Mouse (Mus musculus): ENCODE results near the gene Hcn2. TPM values are rescaled to one million over a fixed set of nuclear protein-coding genes. Genes with fewer than 3 reads are reported as not detected.

Hcn2 gene
- polyA plus RNA-seq, 1 experiment from 2014 or later, result 0.10 TPM

DNA sequence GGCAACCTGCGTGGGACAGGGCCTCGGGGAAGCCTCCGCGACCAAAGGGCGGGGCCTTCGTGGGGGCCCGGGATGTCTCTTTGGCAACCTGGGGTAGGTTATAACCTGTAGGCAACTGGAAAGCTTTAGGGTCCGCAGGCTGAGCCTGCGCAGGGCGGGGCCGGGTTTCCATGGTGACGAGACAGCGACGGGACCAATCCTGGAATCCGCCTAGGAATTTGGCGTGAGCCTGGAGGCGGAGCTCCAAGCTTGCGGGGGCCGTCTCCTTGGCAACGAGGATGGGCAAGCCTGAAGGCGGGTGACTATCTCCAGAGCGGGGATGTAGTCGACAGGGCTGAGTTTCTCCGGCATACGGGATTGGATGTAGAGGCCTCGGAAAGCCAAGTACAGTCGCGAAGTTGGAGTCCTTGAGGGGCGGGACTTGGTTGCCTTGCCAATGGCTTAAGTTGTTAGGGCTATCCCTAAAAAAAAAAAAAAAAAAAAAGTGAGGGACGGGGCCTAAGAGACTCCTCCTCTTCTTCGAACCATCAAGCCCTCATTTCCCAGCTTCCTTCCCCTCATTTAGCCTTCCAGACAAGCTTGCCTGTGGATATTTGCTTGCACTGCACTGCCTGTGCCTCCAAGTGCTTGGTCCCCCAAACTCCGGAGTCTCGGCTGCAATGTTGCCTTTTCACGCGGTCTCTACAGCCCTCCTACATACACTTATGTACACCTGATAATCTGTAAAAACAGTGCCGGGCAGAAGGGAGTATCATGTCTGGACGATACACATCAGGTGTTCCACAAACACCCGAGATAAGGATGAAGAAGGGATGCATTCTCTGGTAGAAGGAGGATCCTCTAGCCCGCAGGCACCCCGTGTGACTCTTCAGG, 51.2 kb downstream of the Hcn2 start:
- Histone ChIP-seq H3K4me2 (peak overlapping the region; percentile 86), H3K4me3 (peak overlapping the region; percentile 94), H3K27me3 (peaks cover 9% of the 10 kb centered on the region), H3K9ac (peak overlapping the region; percentile 97), H3K36me3 (peaks cover under 1% of the 10 kb centered on the region; the same call in 1 of the 2 replicates), H3K4me1 (peaks cover 36% of the 10 kb centered on the region), H3K9me3 (peaks cover 6% of the 10 kb centered on the region; the same call in 1 of the 2 replicates), H3K27ac (peak overlapping the region; percentile 91)
- ATAC-seq (ENCODE audit: insufficient number of reproducible peaks, insufficient read depth, low FRiP score, low TSS enrichment, low read depth), result peak; percentile 78
- WGBS, result 11% methylated on average over 40 of the region's 40 CpGs

DNA sequence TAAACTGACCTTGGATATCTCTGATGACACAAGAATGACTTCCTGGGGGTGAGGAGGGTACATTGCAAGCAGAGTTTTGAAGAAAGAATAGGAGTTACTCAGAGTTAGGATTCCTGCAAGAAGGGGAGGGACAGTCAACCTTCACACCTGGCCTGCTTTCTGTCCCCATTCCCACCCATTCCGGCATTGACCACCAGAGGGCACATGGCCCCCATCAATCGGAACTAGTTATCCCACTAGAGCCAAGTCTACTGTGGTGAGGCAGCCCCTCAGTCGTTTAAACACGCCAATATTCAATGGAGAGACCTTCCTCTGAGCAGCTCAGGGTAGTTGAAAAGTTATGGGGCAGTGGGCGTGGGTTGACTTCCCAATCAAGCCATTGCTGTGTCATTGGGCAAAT, 52.0 kb downstream of the Hcn2 start:
- peak overlapping the region; percentile 94 for H3K4me3 ChIP-seq
- H3K4me2 ChIP-seq, result peak overlapping the region; percentile 86
- no peak overlapping the region for H3K9ac ChIP-seq
- H3K27me3 ChIP-seq, result peaks cover 9% of the 10 kb centered on the region
- H3K4me1 ChIP-seq, result peaks cover 36% of the 10 kb centered on the region
- peaks cover 7% of the 10 kb centered on the region; the same call in 1 of the 2 replicates for H3K9me3 ChIP-seq
- H3K36me3 ChIP-seq, result no peaks in the 10 kb centered on the region
- H3K27ac ChIP-seq, result 0 out of 2 replicates have a peak overlapping the region, but pooled peaks have one; percentile 48
- no peak for ATAC-seq (ENCODE audit: insufficient number of reproducible peaks, insufficient read depth, low FRiP score, low TSS enrichment, low read depth)
- WGBS, result under 1% methylated on average over 5 of the region's 5 CpGs

DNA sequence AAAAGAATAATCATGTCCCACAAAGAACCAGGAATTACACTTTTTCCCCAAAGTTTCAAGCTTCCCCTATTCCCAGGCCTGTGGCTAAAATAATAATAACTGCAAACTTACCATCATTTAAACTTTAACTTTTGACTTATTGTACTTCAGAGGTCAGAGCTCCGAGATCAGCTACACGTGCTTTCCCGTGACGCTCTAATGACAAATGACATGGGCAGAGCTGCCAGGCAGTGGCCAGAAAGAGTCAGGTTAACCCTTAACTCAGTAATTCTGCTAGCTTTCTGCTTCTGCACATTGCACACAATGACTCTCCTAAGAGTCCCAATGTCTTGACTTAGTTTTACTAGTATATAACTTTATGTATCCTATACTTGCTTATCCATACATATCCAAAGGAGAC, 52.9 kb downstream of the Hcn2 start:
- H3K36me3 ChIP-seq, result no peaks in the 10 kb centered on the region

DNA sequence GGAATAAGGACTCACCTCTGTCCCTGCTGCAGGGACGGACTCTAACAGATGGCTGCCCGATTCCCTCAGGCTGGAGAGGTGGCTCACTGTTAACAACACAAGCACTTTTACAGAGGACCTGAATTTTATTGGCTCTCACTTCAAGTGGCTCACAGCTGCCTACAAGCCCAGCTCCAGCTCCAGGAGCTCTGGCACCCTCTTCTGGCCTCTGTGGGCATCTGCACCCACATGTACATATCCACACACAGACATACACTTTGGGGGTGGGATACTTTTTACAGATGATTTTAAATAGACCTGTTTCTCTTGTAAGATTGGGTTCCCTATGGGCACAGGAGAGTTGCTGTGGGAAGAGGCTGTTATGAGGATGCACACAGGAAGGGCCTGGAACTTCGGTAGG, 55.9 kb downstream of the Hcn2 start:
- Histone ChIP-seq H3K36me3 (no peaks in the 10 kb centered on the region), H3K4me1 (peaks cover 19% of the 10 kb centered on the region), H3K9me3 (peaks cover 7% of the 10 kb centered on the region; the same call in 1 of the 2 replicates), H3K4me3 (no peak overlapping the region), H3K9ac (no peak overlapping the region), H3K27ac (no peak overlapping the region), H3K27me3 (peaks cover 9% of the 10 kb centered on the region), H3K4me2 (no peak overlapping the region)
- WGBS, result 94% methylated on average over 3 of the region's 3 CpGs
- ATAC-seq (ENCODE audit: insufficient number of reproducible peaks, insufficient read depth, low FRiP score, low TSS enrichment, low read depth), result no peak

More for the DNA sequence above, 52.9 kb downstream of the Hcn2 start:
- WGBS, result 45% methylated on average over 4 of the region's 4 CpGs
- Histone ChIP-seq H3K4me2 (no peak overlapping the region), H3K27me3 (peaks cover 9% of the 10 kb centered on the region), H3K4me1 (peaks cover 29% of the 10 kb centered on the region), H3K9me3 (peaks cover 7% of the 10 kb centered on the region; the same call in 1 of the 2 replicates), H3K4me3 (no peak overlapping the region), H3K27ac (no peak overlapping the region), H3K9ac (no peak overlapping the region)
- no peak for ATAC-seq (ENCODE audit: insufficient number of reproducible peaks, insufficient read depth, low FRiP score, low TSS enrichment, low read depth)

DNA sequence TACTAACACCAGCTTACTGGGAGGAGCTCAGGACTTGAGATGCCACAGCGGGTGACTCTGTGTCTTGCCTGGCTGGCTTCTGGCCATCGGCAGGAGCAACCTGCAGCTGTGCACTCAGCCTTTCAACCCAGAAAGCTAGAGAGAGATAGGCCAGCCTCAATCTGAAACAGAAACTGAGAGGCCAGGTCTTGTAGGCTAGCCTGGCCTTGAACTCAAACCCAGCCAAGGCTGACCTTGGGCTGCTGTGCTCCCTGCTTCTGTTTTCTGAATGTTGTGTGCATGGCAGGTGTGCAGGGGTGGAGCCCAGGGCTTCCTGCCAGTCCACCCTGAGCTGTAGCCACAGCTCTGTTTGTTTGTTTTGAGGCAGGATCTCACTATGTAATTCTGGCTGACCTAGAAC, 56.8 kb downstream of the Hcn2 start:
- WGBS, result 90% methylated on average over 2 of the region's 2 CpGs
- H3K4me2 ChIP-seq, result no peak overlapping the region
- no peak overlapping the region for H3K4me3 ChIP-seq
- no peak overlapping the region for H3K27ac ChIP-seq
- no peak overlapping the region for H3K9ac ChIP-seq
- peaks cover 14% of the 10 kb centered on the region for H3K27me3 ChIP-seq
- H3K9me3 ChIP-seq, result peaks cover 7% of the 10 kb centered on the region; the same call in 1 of the 2 replicates
- peaks cover 21% of the 10 kb centered on the region for H3K4me1 ChIP-seq
- no peaks in the 10 kb centered on the region for H3K36me3 ChIP-seq
- ATAC-seq (ENCODE audit: insufficient number of reproducible peaks, insufficient read depth, low FRiP score, low TSS enrichment, low read depth), result no peak

DNA sequence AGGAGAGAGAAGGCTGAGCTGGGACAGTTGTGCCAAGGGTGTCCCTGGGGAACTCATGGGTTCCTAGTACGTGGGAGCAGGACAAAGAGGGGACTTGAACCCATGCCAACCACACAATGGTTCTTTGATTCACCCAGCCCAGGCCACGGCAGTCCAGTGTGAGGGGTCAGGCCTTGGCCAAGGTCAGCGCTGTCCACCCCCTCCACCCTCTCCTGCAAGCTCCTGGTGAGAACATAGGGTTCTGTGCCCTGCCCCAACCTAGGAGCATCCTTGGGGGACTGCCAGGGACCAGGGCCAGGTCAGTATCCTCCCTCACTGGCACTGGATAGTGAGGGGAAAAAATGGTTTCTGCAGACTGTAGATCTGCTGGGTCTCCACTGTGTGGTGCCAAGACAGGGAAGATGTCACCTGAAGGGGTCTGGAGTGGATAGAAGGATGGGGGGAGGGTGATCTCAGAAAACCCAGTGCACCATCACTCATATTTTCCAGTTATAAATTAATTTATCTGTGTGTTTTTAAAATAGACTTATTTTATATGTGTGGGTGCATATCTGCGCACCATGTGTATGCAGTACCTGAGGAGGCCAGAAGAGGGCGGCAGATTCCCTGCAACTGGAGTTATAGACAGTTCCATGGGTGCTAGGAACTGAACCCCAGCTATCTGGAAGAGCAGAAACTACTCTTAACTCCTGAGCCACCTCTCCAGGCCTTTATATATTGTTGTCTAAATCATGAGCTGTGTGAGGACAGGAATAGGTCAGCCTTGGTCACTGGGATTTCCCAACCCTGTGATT, 58.2 kb downstream of the Hcn2 start:
- 66% methylated on average over 5 of the region's 5 CpGs for WGBS
- Histone ChIP-seq H3K27ac (no peak overlapping the region), H3K36me3 (no peaks in the 10 kb centered on the region), H3K9ac (no peak overlapping the region), H3K27me3 (peaks cover 29% of the 10 kb centered on the region), H3K9me3 (peaks cover 7% of the 10 kb centered on the region; the same call in 1 of the 2 replicates), H3K4me1 (peaks cover 25% of the 10 kb centered on the region), H3K4me3 (no peak overlapping the region), H3K4me2 (no peak overlapping the region)
- ATAC-seq (ENCODE audit: insufficient number of reproducible peaks, insufficient read depth, low FRiP score, low TSS enrichment, low read depth), result no peak

DNA sequence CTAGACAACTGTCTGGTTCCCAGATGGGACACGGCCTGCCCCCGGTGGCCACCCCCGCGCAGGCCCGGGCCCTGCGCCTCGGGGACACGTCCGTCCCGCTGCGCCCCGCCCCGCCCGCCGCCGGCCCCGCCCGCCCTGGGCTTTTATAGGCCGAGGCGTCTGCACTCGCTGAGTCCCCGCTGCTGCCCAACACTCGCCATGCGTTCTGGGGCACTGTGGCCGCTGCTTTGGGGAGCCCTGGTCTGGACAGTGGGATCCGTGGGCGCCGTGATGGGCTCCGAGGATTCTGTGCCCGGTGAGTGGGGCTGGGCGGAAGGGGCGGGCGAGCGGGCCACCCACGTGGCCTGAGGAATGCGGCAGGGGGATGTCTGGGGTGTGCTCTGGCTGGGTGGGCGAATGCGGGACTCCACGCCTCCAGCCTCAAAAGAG, 60.7 kb downstream of the Hcn2 start, which contains the start of gene Fstl3:
Fstl3 (plus strand) TSS at position 170 of the 429 bp plus-strand sequence.
- Histone ChIP-seq H3K36me3 (no peaks in the 10 kb centered on the region), H3K9ac (peak within 1 kb of the TSS; percentile 76), H3K4me3 (peak within 1 kb of the TSS; percentile 54), H3K4me2 (peak within 1 kb of the TSS; percentile 80), H3K27me3 (peaks cover 40% of the 10 kb centered on the region), H3K27ac (peak within 1 kb of the TSS; percentile 39; the same call in 1 of the 2 replicates), H3K4me1 (peaks cover 43% of the 10 kb centered on the region), H3K9me3 (peaks cover 6% of the 10 kb centered on the region; the same call in 1 of the 2 replicates)
- under 1% methylated on average over 39 of the region's 39 CpGs for WGBS
- no peak for ATAC-seq (ENCODE audit: insufficient number of reproducible peaks, insufficient read depth, low FRiP score, low TSS enrichment, low read depth)

DNA sequence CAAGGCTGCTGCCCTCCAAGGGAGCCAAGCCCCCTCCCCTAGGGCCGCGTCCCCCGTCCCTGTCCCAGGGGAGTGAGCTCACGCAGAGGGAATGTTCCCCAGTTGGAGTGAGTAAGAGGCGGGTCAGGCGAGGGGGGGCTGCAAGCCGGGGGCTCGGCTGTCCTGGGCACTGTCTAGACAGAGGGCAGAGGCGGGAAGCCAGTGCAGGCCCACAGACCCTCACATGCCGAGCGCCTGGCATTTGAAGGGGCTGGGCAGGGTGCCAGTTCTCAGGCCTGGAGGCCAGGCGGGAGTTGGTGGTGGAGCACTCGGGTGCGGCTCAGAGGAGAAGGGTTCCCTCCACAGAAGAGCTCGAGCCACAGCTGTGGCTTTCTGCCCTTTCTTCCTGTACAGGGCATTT, 61.6 kb downstream of the Hcn2 start:
- Histone ChIP-seq H3K27ac (peak overlapping the region; percentile 39; the same call in 1 of the 2 replicates), H3K27me3 (peaks cover 48% of the 10 kb centered on the region), H3K9ac (no peak overlapping the region), H3K36me3 (no peaks in the 10 kb centered on the region), H3K4me1 (peaks cover 43% of the 10 kb centered on the region), H3K4me2 (peak overlapping the region; percentile 80), H3K9me3 (no peaks in the 10 kb centered on the region), H3K4me3 (peak overlapping the region; percentile 54; the same call in 1 of the 2 replicates)
- ATAC-seq (ENCODE audit: insufficient number of reproducible peaks, insufficient read depth, low FRiP score, low TSS enrichment, low read depth), result 0 out of 2 replicates have a peak, but pooled peaks have one; percentile 16
- WGBS, result 10% methylated on average over 15 of the region's 15 CpGs

DNA sequence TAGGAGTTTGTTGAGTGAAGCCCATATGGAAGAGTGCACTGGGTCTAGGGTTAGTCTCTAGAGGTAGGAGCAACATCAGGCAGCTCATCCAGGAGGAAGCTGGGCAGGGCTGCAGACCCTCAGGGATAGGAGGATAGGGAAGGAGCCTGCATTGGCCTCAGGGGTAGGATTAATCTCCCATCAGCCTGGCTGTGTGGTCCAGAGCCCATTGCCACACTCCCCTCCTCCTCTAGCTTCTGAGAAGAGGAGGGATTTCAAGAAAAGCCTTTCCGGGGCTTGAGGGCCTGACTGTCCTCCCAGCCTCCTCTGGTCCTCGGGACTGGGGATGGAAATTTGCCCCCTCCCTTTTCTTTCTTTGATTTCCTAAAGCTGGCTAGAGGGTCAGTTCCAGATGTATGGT, 62.8 kb downstream of the Hcn2 start:
- H3K27me3 ChIP-seq, result peaks cover 54% of the 10 kb centered on the region
- no peak overlapping the region for H3K27ac ChIP-seq
- no peak for ATAC-seq (ENCODE audit: insufficient number of reproducible peaks, insufficient read depth, low FRiP score, low TSS enrichment, low read depth)
- 8% methylated on average over 2 of the region's 2 CpGs for WGBS
- H3K4me3 ChIP-seq, result no peak overlapping the region
- H3K9me3 ChIP-seq, result no peaks in the 10 kb centered on the region
- H3K36me3 ChIP-seq, result no peaks in the 10 kb centered on the region
- H3K4me1 ChIP-seq, result peaks cover 43% of the 10 kb centered on the region
- H3K9ac ChIP-seq, result no peak overlapping the region
- H3K4me2 ChIP-seq, result 0 out of 2 replicates have a peak overlapping the region, but pooled peaks have one; percentile 75

DNA sequence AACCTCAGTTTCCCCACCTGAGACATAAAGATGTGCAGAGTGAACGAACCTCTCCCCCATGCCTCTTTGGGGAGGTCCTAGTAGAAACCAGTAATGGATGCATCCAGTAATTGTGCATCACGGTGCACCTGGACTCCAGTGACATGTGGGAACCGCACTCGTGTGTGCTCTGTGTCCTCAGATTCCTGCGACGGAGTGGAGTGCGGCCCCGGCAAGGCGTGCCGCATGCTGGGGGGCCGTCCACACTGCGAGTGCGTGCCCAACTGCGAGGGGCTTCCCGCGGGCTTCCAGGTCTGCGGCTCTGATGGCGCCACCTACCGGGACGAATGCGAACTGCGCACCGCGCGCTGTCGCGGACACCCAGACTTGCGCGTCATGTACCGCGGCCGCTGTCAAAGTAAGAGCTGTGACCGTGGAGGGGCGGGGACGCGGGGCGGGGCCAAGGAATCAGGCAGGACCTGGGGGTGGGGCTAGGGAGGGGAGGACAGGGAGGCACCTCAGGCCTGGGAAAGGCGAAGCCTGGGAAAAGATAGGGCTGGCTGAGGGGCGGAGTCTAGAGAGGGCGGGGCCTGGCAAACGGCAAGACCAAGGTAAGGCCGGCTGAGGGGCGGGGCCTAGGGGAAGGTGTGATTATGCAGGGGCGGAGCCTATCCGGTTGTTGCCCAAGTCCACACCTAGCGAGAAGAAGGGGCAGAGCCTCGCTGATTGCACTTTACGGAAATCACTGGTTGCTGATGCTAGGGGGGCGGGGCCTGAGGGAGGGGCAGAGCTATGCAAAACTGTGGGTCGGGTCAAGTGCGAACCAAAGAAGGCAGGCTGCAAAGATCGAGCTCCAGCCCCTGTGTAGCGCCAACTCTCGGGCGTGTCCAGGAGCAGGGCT, 63.6 kb downstream of the Hcn2 start:
- WGBS, result 2% methylated on average over 55 of the region's 55 CpGs

More for the DNA sequence above, 63.6 kb downstream of the Hcn2 start:
- peaks cover 43% of the 10 kb centered on the region for H3K4me1 ChIP-seq
- ATAC-seq (ENCODE audit: insufficient number of reproducible peaks, insufficient read depth, low FRiP score, low TSS enrichment, low read depth), result peak; percentile 83
- H3K9ac ChIP-seq, result peak overlapping the region; percentile 54
- H3K4me2 ChIP-seq, result peak overlapping the region; percentile 75
- peaks cover 59% of the 10 kb centered on the region for H3K27me3 ChIP-seq
- no peaks in the 10 kb centered on the region for H3K9me3 ChIP-seq
- H3K4me3 ChIP-seq, result peak overlapping the region; percentile 46
- no peaks in the 10 kb centered on the region for H3K36me3 ChIP-seq
- H3K27ac ChIP-seq, result no peak overlapping the region; the same call in 1 of the 2 replicates
